Mouse (Mus musculus): Measurements from ENCODE around the gene Isg15. TPM values are rescaled to one million over a fixed set of nuclear protein-coding genes. Genes with fewer than 3 reads are reported as not detected.

The Isg15 gene
- total and polyA plus RNA-seq, 3 experiments: 4.8 to 5.4 TPM; not detected in 1

GRCm38 (mm10) chr4:156217022-156217669 lies 16.5 kb upstream of the Isg15 start:
- TF ChIP-seq CHD1 (IDR thresholded peaks at IDR 0.05; ENCODE audit: low read depth, low read length) (no peak), GABPA (IDR thresholded peaks at IDR 0.05; ENCODE audit: low read depth, low read length) (no peak), POLR2A (IDR thresholded peaks at IDR 0.05; ENCODE audit: control insufficient read depth in 1 of 2, insufficient read depth in 1 of 2, low read depth in 1 of 2, low read length in 2 of 2, poor library complexity in 1 of 2) (no peak), MAZ (IDR thresholded peaks at IDR 0.05; ENCODE audit: low read depth, low read length) (no peak), ZKSCAN1 (IDR thresholded peaks at IDR 0.05; ENCODE audit: low read depth, low read length) (no peak), SMC3 (IDR thresholded peaks at IDR 0.05; ENCODE audit: low read depth, low read length) (no peak), TAL1 (IDR thresholded peaks at IDR 0.05; ENCODE audit: low read length) (no peak), MAFK (IDR thresholded peaks at IDR 0.05; ENCODE audit: borderline replicate concordance, low read depth, low read length) (no peak), HCFC1 (IDR thresholded peaks at IDR 0.05; ENCODE audit: low read depth, low read length) (no peak), NELFE (IDR thresholded peaks at IDR 0.05; ENCODE audit: low read depth, low read length) (no peak), MAX (IDR thresholded peaks at IDR 0.05; ENCODE audit: low read length) (no peak), USF1 (IDR thresholded peaks at IDR 0.05; ENCODE audit: low read depth, low read length) (no peak), JUND (IDR thresholded peaks at IDR 0.05; ENCODE audit: low read depth, low read length) (no peak), SIN3A (IDR thresholded peaks at IDR 0.05; ENCODE audit: low read length) (no peak), ELF1 (IDR thresholded peaks at IDR 0.05; ENCODE audit: low read depth, low read length) (no peak), RAD21 (IDR thresholded peaks at IDR 0.05; ENCODE audit: low read depth, low read length) (no peak), MYC (IDR thresholded peaks at IDR 0.05; ENCODE audit: low read depth, low read length) (no peak), ETS1 (IDR thresholded peaks at IDR 0.05; ENCODE audit: low read depth, low read length) (no peak), POLR2AphosphoS2 (IDR thresholded peaks at IDR 0.05; ENCODE audit: low read length) (no peak), ZMIZ1 (IDR thresholded peaks at IDR 0.05; ENCODE audit: low read depth, low read length) (no peak)
- Histone ChIP-seq H3K27ac (ENCODE audit: control insufficient read depth, low read depth, low read length) (no peak overlapping the region), H3K79me2 (ENCODE audit: control insufficient read depth, insufficient read depth, low read length, poor library complexity) (no peaks in the 10 kb centered on the region), H3K4me3 (ENCODE audit: control insufficient read depth in 1 of 2, insufficient read depth in 1 of 2, low read depth in 2 of 2, low read length in 2 of 2) (no peak overlapping the region), H3K36me3 (ENCODE audit: control insufficient read depth in 1 of 2, insufficient read depth in 2 of 2, low read length in 2 of 2) (no peaks in the 10 kb centered on the region), H3K9ac (ENCODE audit: control insufficient read depth, low read depth, low read length, poor library complexity, severe bottlenecking) (no peak overlapping the region), H3K9me3 (replicated peaks; ENCODE audit: insufficient read depth, low read length) (no peaks in the 10 kb centered on the region), H3K4me1 (ENCODE audit: control insufficient read depth in 1 of 2, insufficient read depth in 2 of 2, low read length in 2 of 2) (peaks cover 0 to 4% of the 10 kb centered on the region in 2 experiments; a peak in 2 of 4 replicates), H3K27me3 (ENCODE audit: control insufficient read depth in 1 of 2, insufficient read depth in 2 of 2, low read length in 2 of 2) (no peaks in the 10 kb centered on the region)
- no peak for DNase-seq (ENCODE audit: low read depth, low spot score)

- Histone ChIP-seq H3K9me3 (replicated peaks; ENCODE audit: insufficient read depth, low read length) (no peaks in the 10 kb centered on the region), H3K4me3 (ENCODE audit: control insufficient read depth in 1 of 2, insufficient read depth in 1 of 2, low read depth in 2 of 2, low read length in 2 of 2) (no peak overlapping the region), H3K79me2 (ENCODE audit: control insufficient read depth, insufficient read depth, low read length, poor library complexity) (no peaks in the 10 kb centered on the region), H3K4me1 (ENCODE audit: control insufficient read depth in 1 of 2, insufficient read depth in 2 of 2, low read length in 2 of 2) (peaks cover 0 to 4% of the 10 kb centered on the region in 2 experiments; a peak in 2 of 4 replicates), H3K27ac (ENCODE audit: control insufficient read depth, low read depth, low read length) (no peak overlapping the region), H3K27me3 (ENCODE audit: control insufficient read depth in 1 of 2, insufficient read depth in 2 of 2, low read length in 2 of 2) (no peaks in the 10 kb centered on the region), H3K9ac (ENCODE audit: control insufficient read depth, low read depth, low read length, poor library complexity, severe bottlenecking) (no peak overlapping the region), H3K36me3 (ENCODE audit: control insufficient read depth in 1 of 2, insufficient read depth in 2 of 2, low read length in 2 of 2) (no peaks in the 10 kb centered on the region)
- DNase-seq (ENCODE audit: low read depth, low spot score): no peak
- no peak for TF ChIP-seq MXI1 (IDR thresholded peaks at IDR 0.05; ENCODE audit: low read depth, low read length)
- TF ChIP-seq MAFK (IDR thresholded peaks at IDR 0.05; ENCODE audit: borderline replicate concordance, low read depth, low read length): no peak
- TF ChIP-seq E2F4 (IDR thresholded peaks at IDR 0.05; ENCODE audit: borderline replicate concordance, low read depth, low read length): no peak
- TF ChIP-seq HCFC1 (IDR thresholded peaks at IDR 0.05; ENCODE audit: low read depth, low read length): no peak
- TF ChIP-seq POLR2AphosphoS5 (IDR thresholded peaks at IDR 0.05; ENCODE audit: borderline replicate concordance, low read depth, low read length): no peak
- no peak for TF ChIP-seq BHLHE40 (IDR thresholded peaks at IDR 0.05; ENCODE audit: borderline replicate concordance, low read depth, low read length)
- no peak for TF ChIP-seq ZC3H11A (IDR thresholded peaks at IDR 0.05; ENCODE audit: low read depth, low read length)
- TF ChIP-seq TAL1 (IDR thresholded peaks at IDR 0.05; ENCODE audit: low read length): no peak
- no peak for TF ChIP-seq TBP (IDR thresholded peaks at IDR 0.05; ENCODE audit: low read depth, low read length)
- TF ChIP-seq USF2 (IDR thresholded peaks at IDR 0.05; ENCODE audit: borderline replicate concordance in 1 of 2, insufficient read depth in 1 of 2, low read depth in 1 of 2, low read length in 2 of 2): no peak
- no peak for TF ChIP-seq USF1 (IDR thresholded peaks at IDR 0.05; ENCODE audit: low read depth, low read length)
- TF ChIP-seq ZNF384 (IDR thresholded peaks at IDR 0.05; ENCODE audit: low read depth, low read length): no peak
- TF ChIP-seq NRF1 (IDR thresholded peaks at IDR 0.05; ENCODE audit: insufficient read depth, low read depth, low read length, poor library complexity, severe bottlenecking): no peak
- no peak; the same call in 1 of the 2 replicates for TF ChIP-seq POLR2AphosphoS2 (IDR thresholded peaks at IDR 0.05; ENCODE audit: low read length)
- TF ChIP-seq SIN3A (IDR thresholded peaks at IDR 0.05; ENCODE audit: low read length): no peak
Observed at GRCm38 (mm10) chr4:156216196-156216595, 15.6 kb upstream of the Isg15 start.
